In the genomic region with DNA sequence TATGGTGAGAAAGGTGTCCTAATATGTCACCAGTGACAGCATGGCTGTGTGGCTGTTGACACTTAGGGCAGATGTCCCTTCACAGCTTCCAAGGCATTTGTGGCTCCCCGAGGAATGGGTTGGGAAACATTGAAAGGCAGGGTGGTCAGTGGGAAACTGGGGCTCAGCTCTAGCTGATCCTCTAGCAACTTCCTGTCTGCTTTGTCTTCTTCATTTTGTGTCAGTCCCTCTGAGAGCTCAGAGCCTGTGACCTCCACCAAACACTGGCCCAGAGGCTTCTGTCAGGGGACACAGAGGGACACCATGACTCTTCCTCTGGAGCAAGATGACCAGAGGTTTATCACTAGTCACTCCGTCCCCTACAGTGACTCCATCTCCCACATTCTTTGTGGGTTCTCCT, we compare ENCODE assay signal across 19 mouse cellular contexts. TPM values are rescaled to one million over a fixed set of nuclear protein-coding genes. Genes with fewer than 3 reads are reported as not detected.
DNase-seq lines count a peak whose midpoint lies in the region; ATAC-seq and TF ChIP-seq lines count a peak whose summit lies in the region.
"Had no signal": no experiment of that assay in that cellular context is flagged by ENCODE, and none has a peak within 500 bp of the region (broad histone marks: within the 10 kb centered on the region; RNA-seq: fewer than 3 reads in every experiment).

No protein-coding gene starts in this region.

- peak overlapping the region; percentile 10; the same call in 1 of the 2 replicates for H3K4me2 ChIP-seq in forebrain, embryonic 12.5 days
- H3K4me2 ChIP-seq in forebrain, embryonic 16.5 days (ENCODE audit: low read length) = no peak overlapping the region
- 0 out of 2 replicates have a peak overlapping the region, but pooled peaks have one; percentile 5 for H3K4me2 ChIP-seq in intestine, embryonic 16.5 days (ENCODE audit: low read depth, low read length)
- no peak overlapping the region for H3K4me2 ChIP-seq in intestine, postnatal 0 days (replicated peaks; ENCODE audit: low read depth)
- peak overlapping the region; percentile 83 for H3K4me2 ChIP-seq in hindbrain, embryonic 15.5 days
- no peak overlapping the region for H3K4me2 ChIP-seq in intestine, embryonic 15.5 days (replicated peaks)
- H3K4me2 ChIP-seq: embryonic facial prominence, embryonic 13.5 days; stomach, embryonic 15.5 days had no signal

- no peak overlapping the region for H3K4me3 ChIP-seq in forebrain, embryonic 12.5 days (replicated peaks)
- H3K4me3 ChIP-seq in forebrain, embryonic 16.5 days (replicated peaks; ENCODE audit: low read length) = no peak overlapping the region
- no peak overlapping the region for H3K4me3 ChIP-seq in intestine, embryonic 16.5 days (ENCODE audit: low read length)
- no peak overlapping the region for H3K4me3 ChIP-seq in intestine, postnatal 0 days (ENCODE audit: low read depth, low read length)
- no peak overlapping the region for H3K4me3 ChIP-seq in brown adipose tissue, adult 24 weeks (ENCODE audit: insufficient read depth, low read depth, low read length)
- no peak overlapping the region for H3K4me3 ChIP-seq in hindbrain, embryonic 15.5 days
- no peak overlapping the region for H3K4me3 ChIP-seq in intestine, embryonic 15.5 days (replicated peaks)
- H3K4me3 ChIP-seq: embryonic facial prominence, embryonic 13.5 days; erythroblast, embryonic 14.5 days; heart, embryonic 10.5 days; stomach, embryonic 15.5 days had no signal

- DNase-seq in adrenal gland, postnatal 4 days (ENCODE audit: low spot score in 2 of 2) = no peak
- DNase-seq: adrenal gland, postnatal 14 days; cerebellum, adult 11 months; kidney, adult 18-20 months; right cerebral cortex, adult 18-20 months; right cerebral cortex, postnatal 4 days; thymus, postnatal 36 days had no signal

- no peaks in the 10 kb centered on the region for H3K36me3 ChIP-seq in forebrain, embryonic 12.5 days (replicated peaks)
- H3K36me3 ChIP-seq in forebrain, embryonic 16.5 days (ENCODE audit: control insufficient read depth, insufficient read depth) = no peaks in the 10 kb centered on the region
- H3K36me3 ChIP-seq in intestine, embryonic 16.5 days (ENCODE audit: control insufficient read depth, insufficient read depth, low read length) = no peaks in the 10 kb centered on the region
- no peaks in the 10 kb centered on the region for H3K36me3 ChIP-seq in intestine, postnatal 0 days (ENCODE audit: control insufficient read depth, insufficient read depth)
- no peaks in the 10 kb centered on the region for H3K36me3 ChIP-seq in hindbrain, embryonic 15.5 days
- H3K36me3 ChIP-seq in intestine, embryonic 15.5 days = no peaks in the 10 kb centered on the region
- H3K36me3 ChIP-seq: embryonic facial prominence, embryonic 13.5 days; heart, embryonic 10.5 days; stomach, embryonic 15.5 days had no signal

- no peak overlapping the region for H3K27ac ChIP-seq in forebrain, embryonic 12.5 days
- no peak overlapping the region for H3K27ac ChIP-seq in forebrain, embryonic 16.5 days (ENCODE audit: low read length)
- H3K27ac ChIP-seq in intestine, embryonic 16.5 days (ENCODE audit: low read length) = no peak overlapping the region
- H3K27ac ChIP-seq in intestine, postnatal 0 days (ENCODE audit: low read depth, low read length) = no peak overlapping the region
- H3K27ac ChIP-seq in brown adipose tissue, adult 24 weeks (replicated peaks; ENCODE audit: low read depth, low read length) = 0 out of 2 replicates have a peak overlapping the region, but pooled peaks have one; percentile 5
- H3K27ac ChIP-seq in hindbrain, embryonic 15.5 days (replicated peaks) = peak overlapping the region; percentile 85; the same call in 1 of the 2 replicates
- H3K27ac ChIP-seq in intestine, embryonic 15.5 days = no peak overlapping the region
- H3K27ac ChIP-seq: embryonic facial prominence, embryonic 13.5 days; heart, embryonic 10.5 days; stomach, embryonic 15.5 days had no signal

- no peak for TF ChIP-seq CTCF in intestine, postnatal 0 days (IDR thresholded peaks at IDR 0.05; ENCODE audit: low read depth)

- 0 out of 2 replicates have a peak, but pooled peaks cover 7% of the 10 kb centered on the region for H3K27me3 ChIP-seq in forebrain, embryonic 12.5 days
- H3K27me3 ChIP-seq in forebrain, embryonic 16.5 days (replicated peaks; ENCODE audit: control insufficient read depth, insufficient read depth, low read length) = no peaks in the 10 kb centered on the region
- H3K27me3 ChIP-seq in intestine, embryonic 16.5 days (replicated peaks; ENCODE audit: control insufficient read depth, insufficient read depth, low read length) = peaks cover 10% of the 10 kb centered on the region
- H3K27me3 ChIP-seq in intestine, postnatal 0 days (replicated peaks; ENCODE audit: control insufficient read depth, insufficient read depth, low read length) = peaks cover 25% of the 10 kb centered on the region; the same call in 1 of the 2 replicates
- H3K27me3 ChIP-seq in hindbrain, embryonic 15.5 days = no peaks in the 10 kb centered on the region
- peaks cover 10% of the 10 kb centered on the region; the same call in 1 of the 2 replicates for H3K27me3 ChIP-seq in intestine, embryonic 15.5 days (replicated peaks)
- H3K27me3 ChIP-seq: stomach, embryonic 15.5 days had no signal

- no peak for ATAC-seq in forebrain, embryonic 12.5 days (ENCODE audit: low FRiP score)
- ATAC-seq in forebrain, embryonic 16.5 days = no peak
- no peak for ATAC-seq in intestine, embryonic 16.5 days
- ATAC-seq in intestine, postnatal 0 days = no peak
- ATAC-seq in hindbrain, embryonic 15.5 days (ENCODE audit: low FRiP score, low read depth) = no peak
- no peak for ATAC-seq in intestine, embryonic 15.5 days

- peaks cover 81% of the 10 kb centered on the region for H3K4me1 ChIP-seq in forebrain, embryonic 12.5 days
- H3K4me1 ChIP-seq in forebrain, embryonic 16.5 days (replicated peaks; ENCODE audit: control insufficient read depth, insufficient read depth, low read length) = peaks cover 78% of the 10 kb centered on the region
- H3K4me1 ChIP-seq in intestine, embryonic 16.5 days (ENCODE audit: control insufficient read depth, insufficient read depth, low read length) = peaks cover 23% of the 10 kb centered on the region
- no peaks in the 10 kb centered on the region for H3K4me1 ChIP-seq in intestine, postnatal 0 days (replicated peaks; ENCODE audit: control insufficient read depth, insufficient read depth, low read length)
- peaks cover 29% of the 10 kb centered on the region for H3K4me1 ChIP-seq in brown adipose tissue, adult 24 weeks (ENCODE audit: control insufficient read depth, insufficient read depth, insufficient read length, low read length)
- H3K4me1 ChIP-seq in hindbrain, embryonic 15.5 days (replicated peaks) = peaks cover 80% of the 10 kb centered on the region
- peaks cover 28% of the 10 kb centered on the region for H3K4me1 ChIP-seq in intestine, embryonic 15.5 days (replicated peaks)

- WGBS in forebrain, embryonic 12.5 days = 92% methylated on average over 2 of the region's 2 CpGs
- 82% methylated on average over 2 of the region's 2 CpGs for WGBS in forebrain, embryonic 16.5 days
- 84% methylated on average over 2 of the region's 2 CpGs for WGBS in intestine, embryonic 16.5 days
- 86% methylated on average over 2 of the region's 2 CpGs for WGBS in intestine, postnatal 0 days
- 86% methylated on average over 2 of the region's 2 CpGs for WGBS in hindbrain, embryonic 15.5 days
- 85% methylated on average over 2 of the region's 2 CpGs for WGBS in intestine, embryonic 15.5 days

- H3K9ac ChIP-seq in forebrain, embryonic 12.5 days = no peak overlapping the region
- no peak overlapping the region for H3K9ac ChIP-seq in forebrain, embryonic 16.5 days (replicated peaks; ENCODE audit: low read depth, low read length)
- no peak overlapping the region for H3K9ac ChIP-seq in intestine, embryonic 16.5 days (ENCODE audit: low read depth, low read length)
- no peak overlapping the region for H3K9ac ChIP-seq in intestine, postnatal 0 days (ENCODE audit: low read depth, low read length)
- H3K9ac ChIP-seq in hindbrain, embryonic 15.5 days = no peak overlapping the region
- H3K9ac ChIP-seq in intestine, embryonic 15.5 days = no peak overlapping the region
- H3K9ac ChIP-seq: embryonic facial prominence, embryonic 13.5 days; stomach, embryonic 15.5 days had no signal

- no peaks in the 10 kb centered on the region for H3K9me3 ChIP-seq in forebrain, embryonic 12.5 days
- H3K9me3 ChIP-seq in forebrain, embryonic 16.5 days (ENCODE audit: control insufficient read depth, low read length) = no peaks in the 10 kb centered on the region
- no peaks in the 10 kb centered on the region for H3K9me3 ChIP-seq in intestine, embryonic 16.5 days (ENCODE audit: control insufficient read depth, low read length)
- no peaks in the 10 kb centered on the region for H3K9me3 ChIP-seq in intestine, postnatal 0 days (ENCODE audit: control insufficient read depth)
- no peaks in the 10 kb centered on the region for H3K9me3 ChIP-seq in hindbrain, embryonic 15.5 days
- no peaks in the 10 kb centered on the region for H3K9me3 ChIP-seq in intestine, embryonic 15.5 days
- H3K9me3 ChIP-seq: embryonic facial prominence, embryonic 13.5 days; heart, embryonic 10.5 days; stomach, embryonic 15.5 days had no signal

RNA-seq across cellular contexts. Expression of gene Coro2b, which starts 2.7 kb away (rescaled TPM):
- polyA plus RNA-seq in forebrain, embryonic 12.5 days (2016; fragmentation: Nextera tagmentation; extraction: Ambion mirVana) = 37.6 and 38.1 TPM in 2 replicates
- polyA plus RNA-seq in forebrain, embryonic 16.5 days (2015; fragmentation: Nextera tagmentation; extraction: Ambion mirVana) = 41.7 and 44.9 TPM in 2 replicates
- 7.0 and 8.2 TPM in 2 replicates for polyA plus RNA-seq in intestine, embryonic 16.5 days (2015; fragmentation: Nextera tagmentation; extraction: Ambion mirVana)
- 2.8 and 2.9 TPM in 2 replicates for polyA plus RNA-seq in intestine, postnatal 0 days (2015; fragmentation: Nextera tagmentation; extraction: Ambion mirVana)
- 6.1 TPM in 2 replicates for polyA plus RNA-seq in brown adipose tissue, adult 24 weeks (2012; ENCODE audit: insufficient read depth, insufficient read length, missing spikeins)
- polyA plus RNA-seq in hindbrain, embryonic 15.5 days (2015; fragmentation: Nextera tagmentation; extraction: Ambion mirVana) = 39.1 and 48.3 TPM in 2 replicates
- 10 to 100 TPM; 28.4 to 32.6 TPM for total RNA-seq in adrenal gland, postnatal 4 days (2021)
- polyA plus RNA-seq in intestine, embryonic 15.5 days (2015; fragmentation: Nextera tagmentation; extraction: Ambion mirVana) = 7.6 and 8.8 TPM in 2 replicates
- total RNA-seq: monocyte, adult 5-6 weeks had no signal
- polyA plus RNA-seq: erythroblast, embryonic 14.5 days had no signal

Comparison
In these comparisons a context has a peak if more than half of its experiments do, and no peak if none do; other contexts are left out.
1. H3K4me2 ChIP-seq: peak in forebrain, embryonic 12.5 days (single experiment), intestine, embryonic 16.5 days (single experiment) and hindbrain, embryonic 15.5 days (single experiment); none in forebrain, embryonic 16.5 days (single experiment), intestine, postnatal 0 days (single experiment) and intestine, embryonic 15.5 days (single experiment).
2. H3K27ac ChIP-seq: peak in brown adipose tissue, adult 24 weeks (single experiment) and hindbrain, embryonic 15.5 days (single experiment); none in forebrain, embryonic 12.5 days (single experiment), forebrain, embryonic 16.5 days (single experiment), intestine, embryonic 16.5 days (single experiment), intestine, postnatal 0 days (single experiment) and intestine, embryonic 15.5 days (single experiment).